Mouse (Mus musculus) liver (tissue): ENCODE measurements at regions not wholly inside any gene's neighbourhood (a gene's known extent, or its start where the extent isn't known, plus 50 kb on each side); places are given as distances from the start of the nearest gene placed in this dataset.

ENCODE experiments used
- DNase-seq: peaks from one replicate; pipeline ENCODE4 v3.0.0-alpha.2; 2020; ENCODE audit warnings: mixed read lengths

GRCm38 (mm10) chr1:61288946-61289345 lies 311.2 kb downstream of the Icos start:
- no peak for DNase-seq

GRCm38 (mm10) chr1:61289552-61289951 lies 311.8 kb downstream of the Icos start:
- DNase-seq = no peak

GRCm38 (mm10) chr1:61293106-61293505 lies 315.4 kb downstream of the Icos start:
- DNase-seq = no peak

GRCm38 (mm10) chr1:61295219-61295618 lies 317.5 kb downstream of the Icos start:
- no peak for DNase-seq

GRCm38 (mm10) chr1:61296831-61297230 lies 319.1 kb downstream of the Icos start:
- no peak for DNase-seq

GRCm38 (mm10) chr1:61297361-61297760 lies 319.6 kb downstream of the Icos start:
- DNase-seq = no peak

GRCm38 (mm10) chr1:61298064-61298463 lies 320.3 kb downstream of the Icos start:
- DNase-seq = no peak

GRCm38 (mm10) chr1:61298779-61299178 lies 321.1 kb downstream of the Icos start:
- DNase-seq = no peak

GRCm38 (mm10) chr1:61300491-61300890 lies 322.8 kb downstream of the Icos start:
- DNase-seq = no peak

GRCm38 (mm10) chr1:61301041-61302030 lies 323.6 kb downstream of the Icos start:
- DNase-seq = no peak

- DNase-seq = no peak
Measured at GRCm38 (mm10) chr1:61302570-61303071, 324.9 kb downstream of the Icos start.

- no peak for DNase-seq
Measured at GRCm38 (mm10) chr1:61306296-61306695, 328.6 kb downstream of the Icos start.

- no peak for DNase-seq
Measured at GRCm38 (mm10) chr1:61309563-61309962, 329.1 kb upstream of the Pard3b start.

- no peak for DNase-seq
Measured at GRCm38 (mm10) chr1:61310063-61310760, 328.4 kb upstream of the Pard3b start.

GRCm38 (mm10) chr1:61310761-61311090 lies 327.9 kb upstream of the Pard3b start:
- no peak for DNase-seq

- no peak for DNase-seq
Measured at GRCm38 (mm10) chr1:61313196-61313595, 325.4 kb upstream of the Pard3b start.

GRCm38 (mm10) chr1:61316261-61316660 lies 322.4 kb upstream of the Pard3b start:
- DNase-seq = no peak

- DNase-seq = no peak
Measured at GRCm38 (mm10) chr1:61316736-61317135, 321.9 kb upstream of the Pard3b start.

GRCm38 (mm10) chr1:61318042-61318441 lies 320.6 kb upstream of the Pard3b start:
- DNase-seq = no peak

GRCm38 (mm10) chr1:61321513-61322145 lies 317.0 kb upstream of the Pard3b start:
- DNase-seq = no peak

- no peak for DNase-seq
Measured at GRCm38 (mm10) chr1:61331456-61331855, 307.2 kb upstream of the Pard3b start.

- no peak for DNase-seq
Measured at GRCm38 (mm10) chr1:61331906-61332305, 306.7 kb upstream of the Pard3b start.

GRCm38 (mm10) chr1:61336367-61336766 lies 302.3 kb upstream of the Pard3b start:
- DNase-seq = no peak
